Mouse (Mus musculus) C2C12 (cell line): ENCODE measurements around the gene Uba52. TPM values are rescaled to one million over a fixed set of nuclear protein-coding genes. Genes with fewer than 3 reads are reported as not detected.

Experiments
- H3K27me3 ChIP-seq: one replicate; pipeline ENCODE4 v1.6.1; 2011; ENCODE audit not compliant: control insufficient read depth, insufficient read depth, insufficient read length
- H3K36me3 ChIP-seq: one replicate; pipeline ENCODE4 v1.6.1; 2011; ENCODE audit not compliant: control insufficient read depth, insufficient read depth
- H3K4me3 ChIP-seq: one replicate; pipeline ENCODE4 v1.5.1; 2011; ENCODE audit warnings: mild to moderate bottlenecking, control low read depth; ENCODE audit not compliant: poor library complexity, insufficient read depth, severe bottlenecking
- H3K79me2 ChIP-seq: one replicate; pipeline ENCODE4 v1.6.1; 2011; ENCODE audit not compliant: control insufficient read depth, insufficient read depth
- H3K79me3 ChIP-seq: one replicate; pipeline ENCODE4 v1.6.1; 2011; ENCODE audit warnings: low read depth, control low read depth
- H3ac ChIP-seq: one replicate; pipeline ENCODE3; 2011; ENCODE audit warnings: low read depth; ENCODE audit not compliant: control insufficient read depth, insufficient read length
- CEBPB ChIP-seq: IDR thresholded peaks from one replicate; pipeline ENCODE4 v1.6.1; 2011; ENCODE audit warnings: low read depth, mild to moderate bottlenecking, control low read depth, moderate library complexity
- CTCF ChIP-seq: IDR thresholded peaks from one replicate; pipeline ENCODE4 v1.5.1; 2011; ENCODE audit not compliant: control insufficient read depth, insufficient read depth, insufficient read length
- FOSL1 ChIP-seq: IDR thresholded peaks from one replicate; pipeline ENCODE4 v1.8.0; 2011; ENCODE audit warnings: mild to moderate bottlenecking, low read length; ENCODE audit not compliant: poor library complexity, insufficient read depth, severe bottlenecking
- MAX ChIP-seq: IDR thresholded peaks from one replicate; pipeline ENCODE4 v1.6.1; 2011; ENCODE audit warnings: mild to moderate bottlenecking, control low read depth
- MYOD1 ChIP-seq: IDR thresholded peaks from one replicate; pipeline ENCODE4 v1.6.1; 2011; ENCODE audit warnings: low read depth; ENCODE audit not compliant: control insufficient read depth, insufficient read length
- MYOG ChIP-seq: IDR thresholded peaks from one replicate; pipeline ENCODE4 v1.6.1; 2011; ENCODE audit not compliant: control insufficient read depth, insufficient read length; ENCODE audit errors: extremely low read depth
- USF1 ChIP-seq: IDR thresholded peaks from one replicate; pipeline ENCODE4 v1.6.1; 2011; ENCODE audit warnings: low read depth, mild to moderate bottlenecking, control low read depth, moderate library complexity
- polyA plus RNA-seq: library from polyadenylated mRNA; unstranded; fragments of >200 nt; fragmentation: generic; extraction: Trizol; gene quantifications from one replicate; pipeline ENCODE4 v1.2.1, GENCODE M21; 2012; ENCODE audit warnings: missing spikeins

The Uba52 gene
- polyA plus RNA-seq, 1 experiment: 1,556 TPM

DNA sequence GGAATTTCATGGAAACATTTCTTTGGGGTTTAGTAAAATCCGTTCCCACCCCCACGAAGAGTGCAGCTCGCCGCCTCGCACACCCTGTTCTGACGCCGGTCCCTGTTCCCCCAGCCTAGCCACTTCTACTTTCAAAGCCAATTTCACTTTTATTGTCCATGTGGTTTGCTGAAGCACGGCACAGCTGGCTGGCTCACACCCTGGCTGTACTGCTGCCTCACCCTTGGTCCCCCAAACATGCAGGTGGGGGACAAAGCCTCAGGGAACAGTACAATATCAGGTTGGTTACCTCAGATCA, 48.1 kb downstream of the Uba52 start:
- H3K4me3 ChIP-seq: no peak overlapping the region
- TF ChIP-seq CEBPB (no peak), FOSL1 (no peak), MYOD1 (peak; percentile 9), CTCF (no peak), MYOG (no peak), MAX (peak; percentile 43), USF1 (no peak)
- peaks cover 21% of the 10 kb centered on the region for H3K79me3 ChIP-seq
- peaks cover 76% of the 10 kb centered on the region for H3K79me2 ChIP-seq
- H3ac ChIP-seq: peak overlapping the region; percentile 34
- H3K36me3 ChIP-seq: peaks cover 20% of the 10 kb centered on the region
- no peaks in the 10 kb centered on the region for H3K27me3 ChIP-seq

GRCm38 (mm10) chr8:70461765-70462515, 48.7 kb downstream of the Uba52 start:
- Histone ChIP-seq H3K36me3 (peaks cover 20% of the 10 kb centered on the region), H3K79me3 (peaks cover 21% of the 10 kb centered on the region), H3K79me2 (peaks cover 73% of the 10 kb centered on the region), H3K4me3 (no peak overlapping the region), H3ac (no peak overlapping the region), H3K27me3 (no peaks in the 10 kb centered on the region)
- TF ChIP-seq FOSL1 (peak; percentile 84), MYOD1 (peak; percentile 41), MAX (peak; percentile 25), CTCF (no peak)

DNA sequence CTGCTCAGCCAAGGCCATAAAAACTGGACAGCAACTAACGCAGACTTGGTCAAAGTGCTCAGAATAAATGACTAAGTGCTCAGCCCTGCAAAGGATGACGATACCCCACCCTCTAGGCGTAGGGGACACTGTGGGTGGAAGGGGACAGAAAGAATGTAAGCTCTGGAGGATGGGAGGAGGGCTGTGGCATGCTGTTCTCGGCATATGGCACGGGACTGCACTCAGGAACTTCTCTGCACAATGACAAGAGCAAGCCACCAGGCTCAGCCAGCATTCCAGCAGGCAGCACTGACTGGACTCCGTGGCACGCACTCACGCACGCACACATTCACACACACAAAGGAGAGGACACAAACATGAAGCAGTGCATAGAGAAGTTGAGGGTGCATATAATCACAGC, 50.0 kb downstream of the Uba52 start:
- Histone ChIP-seq H3K36me3 (peaks cover 18% of the 10 kb centered on the region), H3K79me3 (peaks cover 18% of the 10 kb centered on the region), H3K79me2 (peaks cover 62% of the 10 kb centered on the region), H3K27me3 (no peaks in the 10 kb centered on the region), H3ac (peak overlapping the region; percentile 39), H3K4me3 (no peak overlapping the region)
- TF ChIP-seq MYOD1: no peak
- TF ChIP-seq MYOG: no peak
- TF ChIP-seq USF1: no peak
- no peak for TF ChIP-seq FOSL1
- TF ChIP-seq MAX: no peak
- no peak for TF ChIP-seq CEBPB
- TF ChIP-seq CTCF: no peak

GRCm38 (mm10) chr8:70460199-70460598, 50.4 kb downstream of the Uba52 start:
- Histone ChIP-seq H3K4me3 (no peak overlapping the region), H3K36me3 (peaks cover 15% of the 10 kb centered on the region), H3K27me3 (no peaks in the 10 kb centered on the region), H3K79me2 (peaks cover 58% of the 10 kb centered on the region), H3ac (peak overlapping the region; percentile 37), H3K79me3 (peaks cover 17% of the 10 kb centered on the region)
- TF ChIP-seq FOSL1 (no peak), MYOD1 (no peak), MAX (no peak), CEBPB (no peak), MYOG (no peak), CTCF (no peak), USF1 (no peak)

GRCm38 (mm10) chr8:70459636-70460035, 51.0 kb downstream of the Uba52 start:
- Histone ChIP-seq H3K27me3 (no peaks in the 10 kb centered on the region), H3K79me2 (peaks cover 53% of the 10 kb centered on the region), H3K4me3 (no peak overlapping the region), H3K79me3 (peaks cover 15% of the 10 kb centered on the region), H3K36me3 (peaks cover 15% of the 10 kb centered on the region), H3ac (no peak overlapping the region)
- TF ChIP-seq MYOD1: no peak
- no peak for TF ChIP-seq MYOG
- TF ChIP-seq FOSL1: no peak
- TF ChIP-seq CTCF: no peak
- TF ChIP-seq USF1: no peak
- no peak for TF ChIP-seq CEBPB
- TF ChIP-seq MAX: no peak
